Mouse (Mus musculus): ENCODE results near the gene Pdgfa. TPM values are rescaled to one million over a fixed set of nuclear protein-coding genes. Genes with fewer than 3 reads are reported as not detected.

The Pdgfa gene
- polyA plus RNA-seq, 1 experiment from 2014 or later = 77.7 TPM

GRCm38 (mm10) chr5:138981921-138982320, 15.2 kb downstream of the Pdgfa start:
- Histone ChIP-seq H3K4me2 (ENCODE audit: low read length) (no peak overlapping the region), H3K36me3 (ENCODE audit: insufficient read depth, low read length) (peaks cover 40% of the 10 kb centered on the region), H3K4me3 (replicated peaks; ENCODE audit: low read depth, low read length) (no peak overlapping the region), H3K4me1 (replicated peaks; ENCODE audit: insufficient read depth, low read length) (peaks cover 23% of the 10 kb centered on the region; the same call in 1 of the 2 replicates), H3K9ac (ENCODE audit: low read depth, low read length) (no peak overlapping the region), H3K27ac (no peak overlapping the region), H3K9me3 (replicated peaks; ENCODE audit: low read length) (no peaks in the 10 kb centered on the region), H3K27me3 (ENCODE audit: insufficient read depth, low read length) (no peaks in the 10 kb centered on the region)
- no peak for DNase-seq (ENCODE audit: low spot score)
- no peak for TF ChIP-seq CTCF (IDR thresholded peaks at IDR 0.05; ENCODE audit: low read depth)
- peak; percentile 14; the same call in 1 of the 2 replicates for ATAC-seq (replicated peaks; ENCODE audit: low FRiP score, low read depth)
- 63% methylated on average over 6 of the region's 9 CpGs for WGBS

DNA sequence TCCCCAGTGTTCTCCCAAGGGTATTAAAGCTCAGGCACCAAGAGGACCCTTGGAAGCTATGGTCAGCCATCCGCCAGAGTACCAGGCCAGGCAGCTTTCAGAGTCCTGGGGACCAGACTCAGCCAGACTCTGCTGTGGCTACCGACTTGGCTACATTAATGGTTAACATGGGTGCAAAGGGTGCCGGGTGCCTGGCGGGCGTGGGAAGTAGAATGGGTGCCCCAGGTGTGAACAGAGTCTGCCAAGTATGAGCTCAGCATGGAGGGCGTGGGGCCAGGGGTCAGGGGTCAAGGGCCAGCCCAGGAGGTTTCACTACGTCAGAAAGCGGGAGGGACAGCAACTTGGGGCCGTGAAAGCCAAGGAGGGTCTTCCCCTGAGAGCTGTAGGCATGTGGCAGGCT, 16.6 kb downstream of the Pdgfa start:
- H3K27me3 ChIP-seq (ENCODE audit: insufficient read depth, low read length) = no peaks in the 10 kb centered on the region
- H3K9me3 ChIP-seq (replicated peaks; ENCODE audit: low read length) = no peaks in the 10 kb centered on the region
- peaks cover 23% of the 10 kb centered on the region; the same call in 1 of the 2 replicates for H3K4me1 ChIP-seq (replicated peaks; ENCODE audit: insufficient read depth, low read length)
- H3K36me3 ChIP-seq (ENCODE audit: insufficient read depth, low read length) = peaks cover 29% of the 10 kb centered on the region
- H3K4me2 ChIP-seq (ENCODE audit: low read length) = no peak overlapping the region
- H3K4me3 ChIP-seq (replicated peaks; ENCODE audit: low read depth, low read length) = no peak overlapping the region
- H3K27ac ChIP-seq = peak overlapping the region; percentile 57; the same call in 1 of the 2 replicates
- TF ChIP-seq CTCF (IDR thresholded peaks at IDR 0.05; ENCODE audit: low read depth) = no peak
- WGBS = 70% methylated on average over 9 of the region's 9 CpGs
- DNase-seq (ENCODE audit: low spot score) (peak; percentile 18), ATAC-seq (replicated peaks; ENCODE audit: low FRiP score, low read depth) (peak; percentile 82)
- no peak overlapping the region for H3K9ac ChIP-seq (ENCODE audit: low read depth, low read length)

GRCm38 (mm10) chr5:138979840-138980239, 17.3 kb downstream of the Pdgfa start:
- ATAC-seq (replicated peaks; ENCODE audit: low FRiP score, low read depth) (no peak), DNase-seq (ENCODE audit: low spot score) (no peak)
- H3K9me3 ChIP-seq (replicated peaks; ENCODE audit: low read length) = no peaks in the 10 kb centered on the region
- H3K9ac ChIP-seq (ENCODE audit: low read depth, low read length) = no peak overlapping the region
- peaks cover 23% of the 10 kb centered on the region; the same call in 1 of the 2 replicates for H3K4me1 ChIP-seq (replicated peaks; ENCODE audit: insufficient read depth, low read length)
- H3K27ac ChIP-seq = peak overlapping the region; percentile 57; the same call in 1 of the 2 replicates
- TF ChIP-seq CTCF (IDR thresholded peaks at IDR 0.05; ENCODE audit: low read depth) = no peak
- H3K4me3 ChIP-seq (replicated peaks; ENCODE audit: low read depth, low read length) = no peak overlapping the region
- WGBS = 48% methylated on average over 8 of the region's 8 CpGs
- no peaks in the 10 kb centered on the region for H3K27me3 ChIP-seq (ENCODE audit: insufficient read depth, low read length)
- H3K4me2 ChIP-seq (ENCODE audit: low read length) = no peak overlapping the region
- H3K36me3 ChIP-seq (ENCODE audit: insufficient read depth, low read length) = peaks cover 22% of the 10 kb centered on the region

DNA sequence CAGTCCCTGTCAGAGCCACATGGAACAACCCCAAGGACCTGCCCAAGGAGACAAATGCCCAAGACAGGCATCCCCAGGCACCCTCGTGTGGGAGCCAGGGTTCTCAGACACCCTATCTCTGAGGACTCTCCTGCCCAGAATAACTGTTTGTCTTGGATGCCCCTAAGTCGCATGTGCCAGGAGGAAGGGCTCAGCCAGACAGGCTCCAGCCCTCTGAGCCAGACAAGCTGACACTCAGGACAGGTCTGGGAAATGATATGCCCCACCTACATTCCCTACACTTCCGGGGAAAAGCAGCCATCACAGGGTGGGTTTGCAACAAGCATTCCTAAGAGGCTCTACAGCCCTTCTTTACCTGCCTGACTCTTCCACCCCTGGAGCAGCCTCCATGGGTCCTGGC, 19.4 kb downstream of the Pdgfa start:
- peak; percentile 28 for DNase-seq (ENCODE audit: low spot score)
- Histone ChIP-seq H3K27ac (no peak overlapping the region), H3K4me3 (replicated peaks; ENCODE audit: low read depth, low read length) (no peak overlapping the region), H3K9ac (ENCODE audit: low read depth, low read length) (no peak overlapping the region), H3K4me1 (replicated peaks; ENCODE audit: insufficient read depth, low read length) (peaks cover 23% of the 10 kb centered on the region; the same call in 1 of the 2 replicates), H3K36me3 (ENCODE audit: insufficient read depth, low read length) (peaks cover 12% of the 10 kb centered on the region; the same call in 1 of the 2 replicates), H3K4me2 (ENCODE audit: low read length) (no peak overlapping the region), H3K9me3 (replicated peaks; ENCODE audit: low read length) (no peaks in the 10 kb centered on the region), H3K27me3 (ENCODE audit: insufficient read depth, low read length) (no peaks in the 10 kb centered on the region)
- ATAC-seq (replicated peaks; ENCODE audit: low FRiP score, low read depth) = no peak
- TF ChIP-seq CTCF (IDR thresholded peaks at IDR 0.05; ENCODE audit: low read depth) = no peak
- 16% methylated on average over 3 of the region's 3 CpGs for WGBS

DNA sequence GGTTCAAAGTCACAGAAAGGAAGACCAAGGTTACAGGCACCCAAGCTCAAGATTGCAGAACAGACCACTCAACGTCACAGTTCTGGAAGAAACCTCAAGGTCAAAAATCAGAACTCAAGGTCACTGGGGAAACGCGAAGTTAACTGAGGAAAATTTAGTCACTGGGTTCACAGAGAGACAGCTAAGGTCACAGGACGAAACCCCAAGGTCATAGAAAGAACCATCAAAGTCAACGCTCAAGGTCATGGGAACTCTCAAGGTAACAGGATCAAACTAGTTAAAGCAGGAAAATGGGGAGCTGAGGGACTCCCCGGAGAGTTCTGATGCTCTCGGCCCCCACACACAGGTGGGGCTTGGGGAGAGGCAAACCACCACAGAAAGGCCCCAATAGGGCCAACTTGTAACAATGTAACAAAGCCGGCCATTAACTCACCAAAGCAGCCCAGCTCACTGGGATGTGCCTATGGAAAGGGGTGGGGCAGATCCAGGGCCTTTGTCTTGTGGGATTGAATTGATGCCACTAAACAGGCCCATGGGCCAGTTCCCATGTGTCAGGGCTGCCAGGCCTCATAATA, 22.2 kb downstream of the Pdgfa start:
- no peaks in the 10 kb centered on the region for H3K27me3 ChIP-seq (ENCODE audit: insufficient read depth, low read length)
- H3K4me3 ChIP-seq (replicated peaks; ENCODE audit: low read depth, low read length) = no peak overlapping the region
- H3K4me2 ChIP-seq (ENCODE audit: low read length) = no peak overlapping the region
- H3K4me1 ChIP-seq (replicated peaks; ENCODE audit: insufficient read depth, low read length) = peaks cover 22% of the 10 kb centered on the region; the same call in 1 of the 2 replicates
- H3K9ac ChIP-seq (ENCODE audit: low read depth, low read length) = no peak overlapping the region
- H3K9me3 ChIP-seq (replicated peaks; ENCODE audit: low read length) = no peaks in the 10 kb centered on the region
- no peak overlapping the region for H3K27ac ChIP-seq
- no peak for ATAC-seq (replicated peaks; ENCODE audit: low FRiP score, low read depth)
- WGBS = 93% methylated on average over 8 of the region's 8 CpGs
- no peak for DNase-seq (ENCODE audit: low spot score)
- peaks cover 6% of the 10 kb centered on the region; the same call in 1 of the 2 replicates for H3K36me3 ChIP-seq (ENCODE audit: insufficient read depth, low read length)
- no peak for TF ChIP-seq CTCF (IDR thresholded peaks at IDR 0.05; ENCODE audit: low read depth)

GRCm38 (mm10) chr5:138973480-138973879, 23.7 kb downstream of the Pdgfa start:
- peaks cover 11% of the 10 kb centered on the region; the same call in 1 of the 2 replicates for H3K4me1 ChIP-seq (replicated peaks; ENCODE audit: insufficient read depth, low read length)
- ATAC-seq (replicated peaks; ENCODE audit: low FRiP score, low read depth) (no peak), DNase-seq (ENCODE audit: low spot score) (no peak)
- H3K4me2 ChIP-seq (ENCODE audit: low read length) = no peak overlapping the region
- no peaks in the 10 kb centered on the region for H3K9me3 ChIP-seq (replicated peaks; ENCODE audit: low read length)
- H3K27ac ChIP-seq = no peak overlapping the region
- H3K4me3 ChIP-seq (replicated peaks; ENCODE audit: low read depth, low read length) = no peak overlapping the region
- peaks cover 2% of the 10 kb centered on the region; the same call in 1 of the 2 replicates for H3K36me3 ChIP-seq (ENCODE audit: insufficient read depth, low read length)
- H3K9ac ChIP-seq (ENCODE audit: low read depth, low read length) = no peak overlapping the region
- 71% methylated on average over 6 of the region's 6 CpGs for WGBS
- no peaks in the 10 kb centered on the region for H3K27me3 ChIP-seq (ENCODE audit: insufficient read depth, low read length)
- TF ChIP-seq CTCF (IDR thresholded peaks at IDR 0.05; ENCODE audit: low read depth) = no peak

Data from kidney, postnatal 0 days (tissue).